Mouse (Mus musculus): Measurements from ENCODE around the gene Gtdc1. TPM values are rescaled to one million over a fixed set of nuclear protein-coding genes. Genes with fewer than 3 reads are reported as not detected.

Gtdc1 gene
- polyA plus RNA-seq, 1 experiment from 2014 or later = 9.8 TPM

DNA sequence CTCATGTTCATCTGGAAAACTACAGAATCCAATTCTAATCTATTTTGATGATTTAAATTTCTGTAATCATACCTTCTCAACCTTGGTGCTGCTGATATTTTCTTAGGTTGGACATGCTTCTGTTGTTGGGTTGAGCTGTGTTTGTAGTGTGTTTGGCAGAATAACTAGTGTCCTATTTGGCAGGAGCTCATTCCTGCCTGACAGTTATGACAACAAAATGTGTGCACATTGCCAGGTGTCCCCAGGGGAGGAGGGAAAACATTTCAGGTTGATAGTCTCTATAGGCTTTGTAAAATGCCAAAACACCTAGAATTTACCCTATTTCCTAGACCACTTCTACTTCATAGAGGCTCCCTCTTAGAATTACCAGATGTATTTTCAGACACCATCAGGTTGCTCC is 343.4 kb downstream of the Gtdc1 start:
- H3K4me3 ChIP-seq (ENCODE audit: low read depth, low read length) = no peak overlapping the region
- no peak overlapping the region for H3K27ac ChIP-seq (ENCODE audit: low read depth, low read length)
- no peaks in the 10 kb centered on the region for H3K36me3 ChIP-seq (ENCODE audit: control insufficient read depth, insufficient read depth, low read length)
- H3K4me1 ChIP-seq (ENCODE audit: control insufficient read depth, insufficient read depth, low read length) = no peaks in the 10 kb centered on the region
- H3K9me3 ChIP-seq (replicated peaks; ENCODE audit: control insufficient read depth, low read length) = no peaks in the 10 kb centered on the region
- no peak for ATAC-seq (replicated peaks; ENCODE audit: insufficient number of reproducible peaks, low FRiP score, low TSS enrichment)
- no peaks in the 10 kb centered on the region for H3K27me3 ChIP-seq (ENCODE audit: control insufficient read depth, insufficient read depth, low read length)
- H3K4me2 ChIP-seq = no peak overlapping the region
- no peak overlapping the region for H3K9ac ChIP-seq (ENCODE audit: low read depth, low read length)

DNA sequence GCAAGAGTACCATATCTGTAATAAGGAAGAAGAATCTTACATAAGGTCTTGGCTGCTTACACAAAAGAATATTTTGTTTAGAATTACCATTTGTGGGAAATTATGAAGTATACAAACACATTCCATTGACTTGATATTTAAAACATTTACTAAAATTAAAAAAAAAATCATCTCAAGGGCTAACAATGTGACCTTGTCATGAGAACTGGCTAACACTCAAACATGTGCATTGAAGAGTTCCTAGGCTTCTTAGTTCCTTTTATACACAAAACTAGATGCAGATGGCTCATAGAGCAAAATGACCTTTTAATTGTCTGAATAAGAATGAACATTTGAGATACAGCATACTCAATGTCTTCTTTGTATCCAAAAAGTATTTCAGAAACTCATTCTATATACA is 344.0 kb downstream of the Gtdc1 start:
- no peak overlapping the region for H3K4me2 ChIP-seq
- no peak overlapping the region for H3K4me3 ChIP-seq (ENCODE audit: low read depth, low read length)
- no peaks in the 10 kb centered on the region for H3K27me3 ChIP-seq (ENCODE audit: control insufficient read depth, insufficient read depth, low read length)
- H3K4me1 ChIP-seq (ENCODE audit: control insufficient read depth, insufficient read depth, low read length) = no peaks in the 10 kb centered on the region
- H3K9me3 ChIP-seq (replicated peaks; ENCODE audit: control insufficient read depth, low read length) = no peaks in the 10 kb centered on the region
- ATAC-seq (replicated peaks; ENCODE audit: insufficient number of reproducible peaks, low FRiP score, low TSS enrichment) = no peak
- no peak overlapping the region for H3K9ac ChIP-seq (ENCODE audit: low read depth, low read length)
- H3K36me3 ChIP-seq (ENCODE audit: control insufficient read depth, insufficient read depth, low read length) = no peaks in the 10 kb centered on the region
- H3K27ac ChIP-seq (ENCODE audit: low read depth, low read length) = no peak overlapping the region

DNA sequence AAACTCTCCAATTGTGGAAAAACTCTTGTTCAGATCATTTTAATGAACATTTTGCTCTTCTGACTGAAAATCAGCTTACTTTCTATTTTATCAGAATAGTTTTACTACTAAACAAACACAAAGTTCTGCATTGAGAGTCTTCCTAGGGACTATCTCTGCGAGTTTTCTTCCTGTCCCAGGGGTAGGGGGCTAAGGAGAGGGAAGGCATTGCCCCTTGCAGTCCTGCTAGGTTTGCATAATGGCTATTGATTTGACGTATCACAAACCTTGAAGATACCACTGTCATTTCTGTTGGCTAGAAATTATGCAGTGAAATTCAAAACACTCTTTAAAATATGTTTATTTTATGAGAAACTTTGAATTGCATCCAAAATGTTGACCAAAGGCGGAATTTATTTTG is 355.6 kb downstream of the Gtdc1 start:
- 72% methylated on average over 3 of the region's 3 CpGs for WGBS (ENCODE audit: insufficient replicate concordance)
- ATAC-seq (replicated peaks; ENCODE audit: insufficient number of reproducible peaks, low FRiP score, low TSS enrichment) = no peak

DNA sequence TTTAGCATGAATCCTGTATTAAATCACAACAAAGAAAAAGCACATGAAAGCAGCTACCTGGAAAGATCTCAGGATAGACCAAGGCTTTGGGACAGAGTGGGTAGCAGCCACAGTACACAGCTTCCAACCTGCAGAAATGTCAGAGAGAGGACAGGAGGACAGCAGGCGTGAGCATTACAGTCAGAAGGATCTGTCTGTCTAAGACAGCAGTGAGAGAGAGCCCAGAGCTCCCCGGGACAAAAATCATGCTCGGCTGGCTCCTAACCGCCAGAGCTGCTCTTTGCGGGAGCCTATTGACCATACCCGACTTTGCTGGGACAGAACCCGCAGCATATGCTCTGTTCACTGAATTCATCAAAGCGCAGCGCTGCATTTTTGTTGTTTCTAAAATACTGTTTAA is 356.3 kb downstream of the Gtdc1 start:
- Histone ChIP-seq H3K36me3 (ENCODE audit: control insufficient read depth, insufficient read depth, low read length) (no peaks in the 10 kb centered on the region), H3K4me1 (ENCODE audit: control insufficient read depth, insufficient read depth, low read length) (no peaks in the 10 kb centered on the region), H3K9ac (ENCODE audit: low read depth, low read length) (no peak overlapping the region), H3K27ac (ENCODE audit: low read depth, low read length) (no peak overlapping the region), H3K4me3 (ENCODE audit: low read depth, low read length) (no peak overlapping the region), H3K4me2 (no peak overlapping the region), H3K9me3 (replicated peaks; ENCODE audit: control insufficient read depth, low read length) (no peaks in the 10 kb centered on the region), H3K27me3 (ENCODE audit: control insufficient read depth, insufficient read depth, low read length) (no peaks in the 10 kb centered on the region)
- no peak for ATAC-seq (replicated peaks; ENCODE audit: insufficient number of reproducible peaks, low FRiP score, low TSS enrichment)
- WGBS (ENCODE audit: insufficient replicate concordance) = 58% methylated on average over 9 of the region's 9 CpGs

More for the DNA sequence above, 355.6 kb downstream of the Gtdc1 start:
- Histone ChIP-seq H3K36me3 (ENCODE audit: control insufficient read depth, insufficient read depth, low read length) (no peaks in the 10 kb centered on the region), H3K9me3 (replicated peaks; ENCODE audit: control insufficient read depth, low read length) (no peaks in the 10 kb centered on the region), H3K27ac (ENCODE audit: low read depth, low read length) (no peak overlapping the region), H3K9ac (ENCODE audit: low read depth, low read length) (no peak overlapping the region), H3K4me2 (no peak overlapping the region), H3K4me3 (ENCODE audit: low read depth, low read length) (no peak overlapping the region), H3K27me3 (ENCODE audit: control insufficient read depth, insufficient read depth, low read length) (no peaks in the 10 kb centered on the region), H3K4me1 (ENCODE audit: control insufficient read depth, insufficient read depth, low read length) (no peaks in the 10 kb centered on the region)

DNA sequence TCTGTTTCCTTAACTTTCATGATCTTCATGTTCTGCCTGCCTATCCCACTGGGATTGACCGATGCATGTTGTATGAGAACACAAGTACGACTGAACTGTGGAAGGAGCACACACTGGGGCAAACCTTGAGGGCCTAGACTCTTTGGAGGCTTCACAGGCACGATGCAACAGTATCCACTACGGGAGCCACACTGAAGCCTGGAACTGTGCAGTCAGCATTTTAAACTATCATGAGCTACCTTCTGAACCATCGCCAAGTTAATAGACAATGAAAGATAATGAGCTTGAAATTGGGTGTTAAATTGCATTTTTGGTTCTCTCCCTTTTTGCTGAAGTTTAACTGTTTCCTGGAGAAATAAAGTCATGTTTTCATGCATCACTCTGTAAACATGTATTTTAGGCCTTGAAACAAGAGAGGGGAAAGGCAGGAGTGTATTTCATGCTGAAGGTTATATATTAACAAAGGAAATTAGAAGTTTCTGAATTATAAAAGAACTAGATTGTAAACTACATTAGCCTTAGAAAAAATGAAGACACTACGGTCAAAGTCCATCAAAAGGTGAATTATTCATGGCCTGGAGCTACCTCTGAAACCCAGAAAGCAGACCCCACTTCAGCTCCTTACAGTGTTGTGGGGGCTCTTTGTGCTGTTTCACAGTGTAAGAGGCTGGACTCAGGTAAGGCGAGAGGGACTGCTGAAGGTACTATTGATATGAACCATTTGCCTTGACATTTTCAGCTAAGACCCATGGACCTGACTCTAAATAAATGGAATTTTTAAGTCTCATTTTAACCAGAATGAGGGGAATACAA is 358.1 kb downstream of the Gtdc1 start:
- Histone ChIP-seq H3K4me3 (ENCODE audit: low read depth, low read length) (no peak overlapping the region), H3K4me1 (ENCODE audit: control insufficient read depth, insufficient read depth, low read length) (no peaks in the 10 kb centered on the region), H3K4me2 (no peak overlapping the region), H3K27me3 (ENCODE audit: control insufficient read depth, insufficient read depth, low read length) (no peaks in the 10 kb centered on the region), H3K9ac (ENCODE audit: low read depth, low read length) (no peak overlapping the region), H3K27ac (ENCODE audit: low read depth, low read length) (no peak overlapping the region), H3K36me3 (ENCODE audit: control insufficient read depth, insufficient read depth, low read length) (no peaks in the 10 kb centered on the region), H3K9me3 (replicated peaks; ENCODE audit: control insufficient read depth, low read length) (no peaks in the 10 kb centered on the region)
- 77% methylated on average over 7 of the region's 7 CpGs for WGBS (ENCODE audit: insufficient replicate concordance)
- ATAC-seq (replicated peaks; ENCODE audit: insufficient number of reproducible peaks, low FRiP score, low TSS enrichment) = no peak

DNA sequence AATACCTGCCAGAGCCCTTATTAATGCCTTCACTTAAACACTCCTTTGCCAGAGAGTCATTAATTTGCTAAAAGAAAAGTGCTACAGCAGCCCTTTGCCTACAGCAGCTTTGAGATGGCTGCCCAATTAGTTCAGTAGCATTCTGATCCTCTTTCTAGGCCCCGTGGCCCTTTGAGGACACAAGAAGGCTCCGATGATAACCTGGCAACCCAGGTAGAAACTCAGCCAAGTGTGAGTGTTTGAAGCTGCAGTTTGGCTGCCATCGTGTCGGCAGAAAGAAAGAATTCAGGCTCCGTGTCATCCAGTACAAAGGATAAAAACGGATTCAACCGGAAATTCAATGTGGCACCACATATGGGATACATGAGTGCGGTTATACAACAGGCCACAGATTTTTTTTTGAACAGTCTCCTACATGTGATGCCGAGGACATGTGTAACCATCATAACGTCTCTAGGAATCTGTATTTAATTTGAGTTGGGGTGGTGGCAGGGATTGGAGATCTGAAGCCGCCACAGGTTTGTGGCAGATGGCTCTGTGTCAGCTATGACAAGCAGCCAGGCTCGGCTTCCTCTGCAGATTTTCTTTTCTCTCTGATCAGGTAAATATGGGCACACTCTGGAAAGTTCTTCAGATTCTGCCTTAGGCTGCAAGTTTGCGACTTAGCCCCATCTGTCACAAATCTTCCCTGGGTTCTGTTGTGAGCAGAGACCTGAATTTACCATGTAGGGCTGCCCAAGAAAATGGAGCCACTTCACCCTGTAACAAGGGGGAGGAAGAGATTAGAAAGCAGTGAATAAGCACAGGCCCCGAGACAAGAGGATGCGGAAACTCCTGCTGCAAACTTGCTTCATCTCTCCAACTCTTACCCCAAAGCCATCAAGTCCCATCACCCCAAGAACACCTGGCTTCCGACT is 362.4 kb downstream of the Gtdc1 start:
- no peak overlapping the region for H3K27ac ChIP-seq (ENCODE audit: low read depth, low read length)
- WGBS (ENCODE audit: insufficient replicate concordance) = 81% methylated on average over 16 of the region's 16 CpGs
- H3K27me3 ChIP-seq (ENCODE audit: control insufficient read depth, insufficient read depth, low read length) = no peaks in the 10 kb centered on the region
- no peaks in the 10 kb centered on the region for H3K36me3 ChIP-seq (ENCODE audit: control insufficient read depth, insufficient read depth, low read length)
- no peak overlapping the region for H3K4me3 ChIP-seq (ENCODE audit: low read depth, low read length)
- ATAC-seq (replicated peaks; ENCODE audit: insufficient number of reproducible peaks, low FRiP score, low TSS enrichment) = no peak
- no peaks in the 10 kb centered on the region for H3K4me1 ChIP-seq (ENCODE audit: control insufficient read depth, insufficient read depth, low read length)
- no peak overlapping the region for H3K9ac ChIP-seq (ENCODE audit: low read depth, low read length)
- H3K4me2 ChIP-seq = no peak overlapping the region
- H3K9me3 ChIP-seq (replicated peaks; ENCODE audit: control insufficient read depth, low read length) = no peaks in the 10 kb centered on the region

DNA sequence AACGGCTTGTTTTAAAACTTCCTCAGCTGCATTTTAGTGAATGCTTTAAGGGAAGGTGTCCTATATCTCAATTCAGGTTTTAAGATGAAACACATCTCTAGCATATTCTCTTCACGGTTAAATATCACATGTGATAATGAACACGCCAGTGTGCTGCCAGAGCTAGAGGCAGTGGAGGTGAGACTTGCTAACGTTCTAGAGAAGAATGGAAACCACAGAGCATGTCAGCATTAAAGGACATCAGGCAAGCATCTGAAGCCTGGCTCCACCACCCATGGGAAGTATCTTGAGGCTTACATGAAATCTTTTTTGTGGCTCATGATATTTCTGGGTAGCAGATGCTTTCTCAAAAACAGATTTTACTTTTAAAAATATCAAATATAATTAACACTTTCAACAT is 365.7 kb downstream of the Gtdc1 start:
- no peak for ATAC-seq (replicated peaks; ENCODE audit: insufficient number of reproducible peaks, low FRiP score, low TSS enrichment)
- H3K27me3 ChIP-seq (ENCODE audit: control insufficient read depth, insufficient read depth, low read length) = peaks cover 9% of the 10 kb centered on the region; the same call in 1 of the 2 replicates
- 83% methylated on average over 4 of the region's 4 CpGs for WGBS (ENCODE audit: insufficient replicate concordance)
- 0 out of 2 replicates have a peak, but pooled peaks cover 3% of the 10 kb centered on the region for H3K4me1 ChIP-seq (ENCODE audit: control insufficient read depth, insufficient read depth, low read length)
- H3K4me2 ChIP-seq = no peak overlapping the region
- no peak overlapping the region for H3K4me3 ChIP-seq (ENCODE audit: low read depth, low read length)
- H3K9ac ChIP-seq (ENCODE audit: low read depth, low read length) = no peak overlapping the region
- H3K9me3 ChIP-seq (replicated peaks; ENCODE audit: control insufficient read depth, low read length) = no peaks in the 10 kb centered on the region
- H3K27ac ChIP-seq (ENCODE audit: low read depth, low read length) = no peak overlapping the region
- no peaks in the 10 kb centered on the region for H3K36me3 ChIP-seq (ENCODE audit: control insufficient read depth, insufficient read depth, low read length)

DNA sequence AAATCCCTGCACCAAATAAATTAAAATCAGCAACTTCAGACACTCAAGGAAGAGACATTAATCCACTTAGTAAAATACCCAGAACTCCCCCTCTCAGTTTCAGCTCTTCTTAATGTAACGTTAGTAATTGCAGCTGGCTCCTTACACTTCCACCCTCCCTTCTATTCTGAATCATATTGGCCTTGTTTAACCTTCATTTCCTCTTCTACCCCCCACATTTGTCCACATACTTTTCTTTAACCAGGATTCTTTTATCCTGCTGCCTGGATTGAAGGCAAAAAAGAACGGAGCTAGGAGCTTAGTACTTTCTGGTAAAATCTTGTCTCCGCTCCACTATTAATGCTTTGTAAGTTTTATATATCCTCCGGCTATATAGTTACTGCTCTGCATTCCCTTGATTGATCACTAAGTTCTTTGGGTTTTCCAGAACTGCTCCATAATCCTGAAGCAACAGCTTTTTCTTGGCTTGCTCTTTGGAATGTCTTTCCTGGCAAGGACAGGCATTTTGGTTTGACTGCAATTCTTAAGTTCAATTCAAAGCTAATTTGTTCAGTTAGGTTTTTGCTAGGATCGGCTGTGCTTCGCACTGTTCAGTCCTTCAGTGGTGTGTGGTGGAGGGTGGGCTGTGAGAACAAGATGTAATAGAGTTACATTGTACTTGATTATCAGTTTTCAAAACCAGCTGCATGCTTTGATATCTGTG is 368.1 kb downstream of the Gtdc1 start:
- 75% methylated on average over 6 of the region's 6 CpGs for WGBS (ENCODE audit: insufficient replicate concordance)
- H3K27ac ChIP-seq (ENCODE audit: low read depth, low read length) = no peak overlapping the region
- no peak for ATAC-seq (replicated peaks; ENCODE audit: insufficient number of reproducible peaks, low FRiP score, low TSS enrichment)

More for the DNA sequence above, 368.1 kb downstream of the Gtdc1 start:
- H3K9me3 ChIP-seq (replicated peaks; ENCODE audit: control insufficient read depth, low read length) = no peaks in the 10 kb centered on the region
- no peak overlapping the region for H3K4me3 ChIP-seq (ENCODE audit: low read depth, low read length)
- peaks cover 12% of the 10 kb centered on the region; the same call in 1 of the 2 replicates for H3K27me3 ChIP-seq (ENCODE audit: control insufficient read depth, insufficient read depth, low read length)
- H3K4me2 ChIP-seq = no peak overlapping the region
- no peak overlapping the region for H3K9ac ChIP-seq (ENCODE audit: low read depth, low read length)
- H3K36me3 ChIP-seq (ENCODE audit: control insufficient read depth, insufficient read depth, low read length) = no peaks in the 10 kb centered on the region
- H3K4me1 ChIP-seq (ENCODE audit: control insufficient read depth, insufficient read depth, low read length) = 0 out of 2 replicates have a peak, but pooled peaks cover 3% of the 10 kb centered on the region
